Mouse (Mus musculus): ENCODE measurements around the gene Efna4.

Efna4 gene

DNA sequence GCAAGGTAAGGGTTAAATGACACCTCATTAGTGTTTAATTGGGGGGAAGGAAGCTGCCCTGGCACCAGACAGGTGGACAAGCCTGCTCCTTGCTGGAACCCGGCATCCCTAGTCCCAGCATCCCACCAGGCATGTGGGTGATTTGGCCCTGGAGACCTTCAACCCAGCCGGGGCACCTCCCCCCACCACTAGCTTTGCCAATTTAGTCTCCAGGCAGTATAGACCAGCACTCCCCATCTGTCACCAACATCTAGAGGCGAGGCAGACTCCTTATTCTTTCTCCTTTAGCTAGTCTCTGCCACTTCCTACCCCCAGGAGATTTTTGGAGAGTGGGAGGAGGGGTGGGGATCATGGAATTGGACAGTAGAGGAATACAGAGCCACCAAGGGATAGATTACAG, 7.5 kb downstream of the Efna4 start:
- DNase-seq = no peak

DNA sequence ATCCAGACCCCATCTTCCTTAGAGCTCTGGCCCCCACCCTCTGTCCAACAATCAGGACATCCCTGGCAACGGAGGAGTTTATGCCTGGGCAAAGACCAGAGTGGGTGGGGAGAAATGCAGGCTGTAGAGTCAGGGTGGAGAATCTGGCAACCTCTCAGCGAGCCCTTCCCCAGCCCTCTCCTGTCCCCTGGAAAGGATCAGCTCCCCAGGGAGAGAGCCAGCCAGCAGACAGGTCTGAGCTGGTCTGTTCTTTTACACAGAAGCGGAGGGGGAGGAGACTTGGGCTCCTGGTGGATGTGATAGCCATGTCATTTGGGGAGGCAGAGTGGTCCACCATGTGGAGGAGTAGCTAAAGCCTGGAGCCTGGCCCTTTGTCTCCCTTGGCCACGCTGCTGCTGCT, 9.2 kb downstream of the Efna4 start:
- DNase-seq = no peak

DNA sequence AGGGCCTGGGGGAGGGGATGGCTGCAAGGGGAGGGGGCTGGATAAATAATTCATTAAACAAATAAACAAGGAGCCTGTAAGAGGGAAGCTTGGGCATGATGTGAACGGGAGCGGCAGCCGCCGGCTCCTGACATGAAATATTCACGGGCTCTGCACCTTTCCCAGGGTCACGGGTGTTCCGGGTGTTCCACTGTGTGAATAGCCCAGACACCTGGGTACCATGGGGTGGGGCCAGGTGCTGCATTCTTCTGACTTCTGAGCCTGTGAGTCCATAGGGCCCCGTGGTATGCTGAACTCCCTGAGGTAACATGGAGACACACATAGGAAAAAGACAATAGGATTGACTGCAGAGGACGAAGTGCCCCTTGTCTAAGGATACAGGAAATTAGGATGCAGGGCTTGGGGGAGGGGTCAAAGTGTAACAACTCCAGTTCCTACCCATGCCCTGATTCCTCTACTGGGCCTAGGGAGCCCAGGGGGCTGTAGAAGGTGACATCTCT, 10.4 kb downstream of the Efna4 start:
- DNase-seq = no peak

- DNase-seq = no peak
Measured at GRCm38 (mm10) chr3:89325882-89326281, 11.9 kb downstream of the Efna4 start.

- DNase-seq = peak; percentile 92
Measured at GRCm38 (mm10) chr3:89322514-89323165, 15.2 kb downstream of the Efna4 start, which contains the start of gene Efna3. TSS of gene Efna3 (minus strand) at chr3:89322965.

- DNase-seq = no peak
Measured at GRCm38 (mm10) chr3:89322131-89322500, 15.7 kb downstream of the Efna4 start.

- peak; percentile 56 for DNase-seq
Measured at GRCm38 (mm10) chr3:89321183-89322130, 16.4 kb downstream of the Efna4 start.

DNA sequence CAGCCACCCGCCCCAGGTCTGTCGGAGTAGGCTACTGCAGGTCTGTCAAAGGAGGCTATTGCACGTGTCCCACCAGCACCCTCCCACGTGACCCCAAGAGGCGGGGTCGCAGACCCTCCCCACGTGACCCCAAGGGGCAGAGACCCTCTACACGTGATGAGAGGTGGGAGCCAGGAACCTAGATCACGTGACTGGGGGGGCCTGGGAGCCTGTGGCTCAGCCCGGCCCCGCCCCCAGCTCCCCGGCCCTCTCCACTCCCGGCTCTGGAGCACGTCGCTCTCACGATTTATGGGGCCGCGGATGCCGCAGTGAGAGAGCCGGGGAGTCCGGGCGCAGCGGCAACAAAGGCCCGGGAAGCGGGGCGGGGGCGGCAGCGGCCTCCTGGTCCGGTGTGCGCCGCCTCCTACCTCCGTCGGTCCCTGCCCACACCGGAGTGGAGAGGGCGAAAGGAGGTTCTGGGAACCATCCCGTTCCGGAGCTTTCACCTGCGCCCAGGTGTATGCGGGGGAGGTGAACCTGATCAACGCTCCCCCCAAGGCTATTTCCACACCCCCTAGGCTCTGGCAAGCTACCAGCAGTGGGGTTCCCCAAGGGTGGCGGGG, 17.1 kb downstream of the Efna4 start:
- peak; percentile 69 for DNase-seq

GRCm38 (mm10) chr3:89319591-89320350, 18.1 kb downstream of the Efna4 start:
- peak; percentile 70 for DNase-seq

DNA sequence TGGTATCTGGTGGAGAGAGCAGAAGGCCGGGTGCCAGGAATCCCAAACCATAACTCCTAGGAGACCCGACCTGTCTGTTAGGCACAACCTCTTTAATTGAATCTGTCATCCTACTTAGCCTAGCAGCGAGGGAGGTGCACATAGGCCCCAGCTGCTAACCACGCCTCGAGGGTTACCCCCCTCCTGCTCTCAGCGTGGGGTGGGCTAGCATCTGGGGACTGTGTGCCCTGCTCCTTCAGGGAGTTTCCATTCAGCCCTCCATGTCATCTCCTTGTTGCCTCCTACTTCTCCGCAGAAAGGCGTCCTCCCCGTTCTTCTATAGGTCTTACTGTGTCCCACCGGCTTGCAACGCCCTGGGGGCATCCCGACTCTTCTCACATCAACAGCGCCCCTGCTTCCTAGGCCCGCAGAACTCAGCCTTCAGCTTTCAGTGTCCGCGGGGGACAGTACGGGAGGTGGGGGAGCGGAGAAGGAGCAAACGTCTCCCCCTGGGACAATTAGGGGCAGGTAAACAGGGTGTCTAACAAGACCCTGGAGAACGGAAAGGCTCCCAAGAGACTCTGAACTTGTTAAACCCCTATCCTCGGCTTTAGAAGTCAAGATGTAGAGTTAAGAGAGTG, 18.7 kb downstream of the Efna4 start:
- DNase-seq = no peak

GRCm38 (mm10) chr3:89318316-89318715, 19.5 kb downstream of the Efna4 start:
- no peak for DNase-seq

GRCm38 (mm10) chr3:89317246-89317645, 20.6 kb downstream of the Efna4 start:
- DNase-seq = no peak

GRCm38 (mm10) chr3:89316833-89317232, 21.0 kb downstream of the Efna4 start:
- peak; percentile 88 for DNase-seq

GRCm38 (mm10) chr3:89315930-89316831, 21.6 kb downstream of the Efna4 start:
- no peak for DNase-seq

DNA sequence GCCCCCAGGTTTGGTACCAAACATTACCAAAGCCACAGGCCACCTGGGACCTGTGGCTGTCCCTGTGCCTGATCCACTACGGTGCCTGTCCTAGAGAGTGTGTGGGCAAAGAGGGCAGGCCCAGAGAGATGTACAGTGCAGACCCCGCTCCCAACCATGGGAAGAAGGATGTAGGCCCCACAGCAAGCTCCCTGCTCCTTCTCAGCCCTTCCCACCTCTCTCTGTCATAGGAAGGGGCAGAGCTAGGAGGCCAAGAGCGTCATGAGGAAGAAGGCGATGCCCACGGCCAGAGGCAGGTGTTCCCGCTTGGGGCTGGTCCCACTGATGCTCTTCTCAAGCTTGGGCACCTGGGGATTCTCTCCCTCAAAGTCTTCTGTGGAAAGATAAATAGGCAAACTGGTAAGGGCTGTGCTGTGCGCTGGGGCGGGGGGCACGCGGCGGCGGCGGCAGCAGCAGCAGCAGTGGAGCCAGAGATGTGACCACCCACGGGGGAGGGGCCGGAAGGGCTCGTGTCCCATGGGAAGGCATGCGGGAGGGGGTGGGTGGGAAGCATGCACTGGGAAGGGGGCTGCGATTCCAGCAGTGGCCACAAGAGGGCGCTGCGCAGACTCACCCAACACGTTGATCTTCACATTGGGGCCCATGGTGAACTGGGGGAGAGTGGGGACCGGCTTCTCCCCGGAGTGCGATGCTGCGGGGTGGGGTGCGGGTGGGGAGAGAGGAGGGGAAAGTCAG, 22.5 kb downstream of the Efna4 start:
- DNase-seq = peak; percentile 72

GRCm38 (mm10) chr3:89314791-89315190, 23.0 kb downstream of the Efna4 start:
- DNase-seq = no peak

DNA sequence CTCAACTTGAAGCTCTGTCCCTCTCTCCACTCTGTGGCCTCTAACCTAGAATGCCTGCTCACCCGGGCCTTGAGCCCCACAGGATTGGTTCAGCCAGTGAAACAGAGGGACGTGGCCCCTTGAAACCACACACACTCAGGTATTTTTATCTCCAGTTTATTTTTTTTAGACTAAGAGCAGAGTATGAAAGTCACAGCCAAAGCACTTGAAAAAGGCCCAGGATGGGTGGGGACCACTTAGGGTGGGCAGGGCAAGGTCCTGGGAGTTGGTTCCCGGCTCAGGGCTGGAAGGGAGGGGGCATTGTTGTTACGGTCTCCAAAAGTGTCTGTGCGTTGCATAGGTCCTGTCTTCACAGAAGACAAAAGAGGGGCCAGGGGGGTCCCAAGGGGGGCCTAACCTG, 23.5 kb downstream of the Efna4 start:
- DNase-seq = no peak

DNA sequence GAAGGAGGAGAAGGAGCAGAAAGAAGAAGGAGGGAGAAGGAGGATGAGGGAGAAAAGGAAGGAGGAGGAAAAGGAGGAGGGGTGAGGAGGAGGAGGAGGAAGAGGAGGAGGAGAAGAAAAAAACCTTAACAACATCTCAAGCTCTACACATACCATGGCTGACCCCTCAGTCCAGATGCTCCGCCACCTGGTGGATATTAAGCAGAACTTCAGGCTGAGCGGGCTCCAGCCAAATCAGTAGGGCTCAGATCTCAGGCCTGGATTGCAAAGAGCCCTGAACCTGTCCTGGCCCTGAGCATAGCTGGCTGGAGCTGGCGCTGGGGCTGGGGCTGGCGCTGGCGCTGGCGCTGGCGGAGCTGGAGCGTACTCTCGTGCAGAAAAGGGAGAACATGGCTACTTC, 29.7 kb downstream of the Efna4 start:
- DNase-seq = no peak

DNA sequence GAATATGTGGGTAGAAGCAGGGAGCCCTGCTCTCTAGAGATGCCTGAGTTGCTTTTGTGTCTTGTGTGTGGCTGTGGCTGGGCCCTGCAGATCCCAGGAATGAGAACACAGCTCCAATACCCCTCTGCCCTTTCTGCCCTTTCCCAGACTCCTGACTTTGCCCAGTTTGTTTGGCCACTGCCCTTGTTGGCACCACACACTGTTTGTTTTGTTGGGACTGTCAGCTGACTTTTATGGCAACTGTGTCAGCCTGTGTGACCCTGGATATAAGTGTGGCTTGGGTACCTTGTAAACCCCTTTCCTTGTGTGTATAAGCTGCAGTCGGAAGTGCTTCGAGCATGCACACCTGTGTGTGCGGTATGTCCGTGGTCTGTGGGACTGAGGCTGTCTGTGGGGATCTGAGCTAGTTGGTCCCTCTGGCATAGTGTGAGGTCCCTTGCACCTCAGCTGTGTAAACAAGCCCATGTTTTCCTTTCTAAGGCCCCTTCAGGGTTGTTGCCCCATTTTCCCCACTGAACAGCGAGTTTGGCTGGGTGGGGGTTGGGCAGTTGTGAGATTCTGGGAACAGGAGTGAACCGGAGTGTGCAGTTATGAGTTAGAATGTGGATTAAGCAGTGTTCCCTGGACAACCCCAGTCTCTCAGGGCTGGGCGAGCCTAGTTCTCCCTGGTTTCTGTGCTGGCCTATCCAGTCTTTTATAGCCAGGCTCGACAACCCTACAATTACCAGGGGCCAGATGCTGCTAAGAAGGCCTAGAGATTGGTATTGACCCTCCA, 32.1 kb downstream of the Efna4 start:
- DNase-seq = no peak

DNA sequence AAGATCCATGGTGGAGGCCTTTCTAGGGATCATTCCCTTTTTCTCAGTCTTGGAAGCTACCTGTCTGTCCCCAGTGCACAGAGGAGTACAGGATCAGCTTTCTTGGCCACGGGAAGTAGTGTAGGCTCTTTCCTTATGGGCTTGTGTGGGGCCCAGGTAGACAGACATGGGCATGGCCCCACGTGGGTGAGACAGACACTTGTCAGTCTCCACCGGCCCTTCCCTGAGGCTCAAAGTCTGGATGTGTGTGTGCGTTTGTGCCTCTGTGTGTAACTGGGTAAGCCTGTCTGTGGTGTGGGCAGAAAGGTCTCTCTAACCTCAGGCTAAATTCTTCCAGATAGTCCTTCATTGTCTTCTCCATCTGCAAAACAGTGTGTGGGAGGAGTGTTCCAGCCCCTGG, 32.7 kb downstream of the Efna4 start:
- DNase-seq = no peak
